Mouse (Mus musculus): ENCODE measurements around the gene Ablim2.

- TF ChIP-seq POLR2A (IDR thresholded peaks at IDR 0.05; ENCODE audit: insufficient read depth, low read depth, low read length) (no peak), CTCF (IDR thresholded peaks at IDR 0.05; ENCODE audit: insufficient read depth, low read depth, low read length) (no peak)
These were observed 57.4 kb downstream of the Ablim2 start for GRCm38 (mm10) chr5:35815051-35815450.
